Mouse (Mus musculus) midbrain, embryonic 11.5 days (tissue): ENCODE data around the gene Nedd9. TPM values are rescaled to one million over a fixed set of nuclear protein-coding genes. Genes with fewer than 3 reads are reported as not detected.

Experiments used
- ATAC-seq: fragments of 200-750 bp; cut with Nextera tagmentation; 2 replicates; pipeline ENCODE4 v1.8.0; 2017; ENCODE audit warnings: moderate TSS enrichment, moderate library complexity; ENCODE audit not compliant: low FRiP score
- DNase-seq: peaks from one replicate; pipeline ENCODE4 v3.0.0; 2015; ENCODE audit warnings: low spot score; ENCODE audit errors: missing footprints
- H3K27ac ChIP-seq: fragments of 300-500 bp; sonication (generic); 2 replicates; pipeline ENCODE4 v1.5.1; 2014; ENCODE audit warnings: low read depth, low read length
- H3K27me3 ChIP-seq: fragments of 300-500 bp; sonication (generic); 2 replicates; pipeline ENCODE4 v1.6.1; 2014; ENCODE audit warnings: mild to moderate bottlenecking, low read length, moderate library complexity, mixed read lengths; ENCODE audit not compliant: control insufficient read depth, insufficient read depth
- H3K36me3 ChIP-seq: fragments of 300-500 bp; sonication (generic); 2 replicates; pipeline ENCODE4 v1.6.1; 2014; ENCODE audit warnings: mild to moderate bottlenecking, low read length, moderate library complexity, mixed read lengths; ENCODE audit not compliant: control insufficient read depth, insufficient read depth
- H3K4me1 ChIP-seq: fragments of 300-500 bp; sonication (generic); 2 replicates; pipeline ENCODE4 v1.6.1; 2014; ENCODE audit warnings: low read length; ENCODE audit not compliant: control insufficient read depth, insufficient read depth
- H3K4me2 ChIP-seq: fragments of 300-500 bp; sonication (generic); 2 replicates; pipeline ENCODE4 v1.6.1; 2014; ENCODE audit warnings: mild to moderate bottlenecking, moderate library complexity
- H3K4me3 ChIP-seq: fragments of 300-500 bp; sonication (generic); 2 replicates; pipeline ENCODE4 v1.5.1; 2014; ENCODE audit warnings: low read depth, low read length
- H3K9ac ChIP-seq: fragments of 300-500 bp; sonication (generic); 2 replicates; pipeline ENCODE4 v1.6.1; 2014; ENCODE audit warnings: low read length
- H3K9me3 ChIP-seq: fragments of 300-500 bp; sonication (generic); 2 replicates; pipeline ENCODE4 v1.6.1; 2016; ENCODE audit warnings: low read length; ENCODE audit not compliant: control insufficient read depth
- WGBS: fragments of 180-500 bp; shearing (Covaris S2); extraction: QIAGEN DNeasy Blood & Tissue Kit; methylation state at CpG from one replicate; pipeline ENCODE4 v1.1.7; 2014; 5-methylcytosine and 5-hydroxymethylcytosine counted together
- polyA plus RNA-seq: library from polyadenylated mRNA; unstranded; fragments of >200 nt; fragmentation: Nextera tagmentation; extraction: Ambion mirVana; gene quantifications from 2 replicates; pipeline ENCODE4 v1.2.1, GENCODE M21; 2014

The Nedd9 gene
- polyA plus RNA-seq, 1 experiment from 2014 or later, result 18.5 TPM

DNA sequence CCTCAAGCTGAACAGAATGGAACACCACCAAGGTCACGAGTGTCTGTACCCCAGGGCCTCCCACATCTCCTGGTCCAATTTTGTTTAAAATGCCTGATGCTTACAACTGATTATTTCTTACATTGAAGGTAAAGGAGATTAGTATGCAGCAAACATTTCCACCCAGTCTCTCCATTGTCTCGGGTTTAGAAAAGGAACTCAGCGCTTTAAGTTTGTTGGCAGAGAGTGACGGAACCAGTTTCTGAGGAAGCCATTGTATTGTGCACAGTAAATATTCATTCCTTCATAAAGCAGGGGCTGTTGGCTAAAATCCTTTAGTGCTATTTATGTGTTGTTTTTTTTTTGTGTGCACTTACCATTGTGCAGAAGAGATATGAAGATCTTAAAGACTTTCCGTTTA, 166.4 kb downstream of the Nedd9 start:
- Histone ChIP-seq H3K4me1 (peaks cover 4% of the 10 kb centered on the region), H3K4me3 (no peak overlapping the region), H3K9me3 (no peaks in the 10 kb centered on the region), H3K27me3 (no peaks in the 10 kb centered on the region), H3K9ac (no peak overlapping the region), H3K36me3 (peaks cover 6% of the 10 kb centered on the region; the same call in 1 of the 2 replicates), H3K27ac (no peak overlapping the region; the same call in 1 of the 2 replicates), H3K4me2 (no peak overlapping the region)
- no peak for ATAC-seq
- DNase-seq, result no peak
- WGBS, result 66% methylated on average over 5 of the region's 5 CpGs

DNA sequence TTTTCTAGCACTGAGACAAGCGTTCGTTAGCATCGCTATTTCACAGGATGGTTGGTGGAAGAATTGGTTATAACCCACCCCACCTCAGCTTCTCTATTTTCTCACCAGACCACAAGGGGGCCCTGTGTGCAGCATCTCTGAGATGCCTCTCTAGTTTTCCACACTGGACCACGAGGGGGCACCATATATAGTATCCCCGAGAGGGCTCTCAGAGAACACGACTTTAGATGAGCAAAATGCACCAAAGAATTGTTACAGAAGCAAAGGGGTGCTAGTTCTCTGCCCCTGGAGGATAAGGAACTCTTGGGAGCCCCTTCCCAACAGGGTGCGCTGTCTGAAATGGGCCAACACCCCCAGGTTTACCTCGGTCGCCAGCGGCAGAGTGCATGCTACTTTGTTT, 184.4 kb downstream of the Nedd9 start:
- DNase-seq (peak; percentile 91), ATAC-seq (no peak)
- 60% methylated on average over 10 of the region's 10 CpGs for WGBS
- no peak overlapping the region for H3K9ac ChIP-seq
- no peak overlapping the region for H3K4me2 ChIP-seq
- H3K4me3 ChIP-seq, result no peak overlapping the region
- peaks cover 2% of the 10 kb centered on the region; the same call in 1 of the 2 replicates for H3K4me1 ChIP-seq
- no peaks in the 10 kb centered on the region for H3K36me3 ChIP-seq
- no peak overlapping the region for H3K27ac ChIP-seq
- no peaks in the 10 kb centered on the region for H3K27me3 ChIP-seq
- H3K9me3 ChIP-seq, result no peaks in the 10 kb centered on the region

DNA sequence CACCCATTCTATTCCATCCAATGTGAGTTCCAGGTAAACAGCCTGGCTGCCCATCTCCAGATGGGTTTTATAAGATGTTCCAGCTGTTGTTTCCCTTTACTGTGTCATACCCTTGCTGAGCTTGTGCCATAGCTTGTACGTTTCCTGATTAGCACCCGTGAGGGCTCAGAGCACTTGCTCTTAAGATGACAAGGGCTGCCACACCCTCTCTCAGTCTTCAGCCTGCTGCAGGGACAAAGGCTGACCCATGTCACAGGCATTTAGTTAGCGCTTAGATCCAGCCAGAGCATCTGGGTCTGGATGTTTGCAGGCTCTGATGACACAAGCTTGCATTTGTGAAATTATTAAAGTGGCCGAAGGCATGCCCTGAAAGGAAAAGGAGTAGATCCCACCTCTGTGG, 187.1 kb downstream of the Nedd9 start:
- H3K4me1 ChIP-seq, result peaks cover 2% of the 10 kb centered on the region; the same call in 1 of the 2 replicates
- H3K4me2 ChIP-seq, result no peak overlapping the region
- H3K27me3 ChIP-seq, result no peaks in the 10 kb centered on the region
- no peaks in the 10 kb centered on the region for H3K36me3 ChIP-seq
- H3K27ac ChIP-seq, result no peak overlapping the region
- DNase-seq (no peak), ATAC-seq (no peak)
- no peaks in the 10 kb centered on the region for H3K9me3 ChIP-seq
- 67% methylated on average over 4 of the region's 4 CpGs for WGBS
- no peak overlapping the region for H3K4me3 ChIP-seq
- no peak overlapping the region for H3K9ac ChIP-seq

DNA sequence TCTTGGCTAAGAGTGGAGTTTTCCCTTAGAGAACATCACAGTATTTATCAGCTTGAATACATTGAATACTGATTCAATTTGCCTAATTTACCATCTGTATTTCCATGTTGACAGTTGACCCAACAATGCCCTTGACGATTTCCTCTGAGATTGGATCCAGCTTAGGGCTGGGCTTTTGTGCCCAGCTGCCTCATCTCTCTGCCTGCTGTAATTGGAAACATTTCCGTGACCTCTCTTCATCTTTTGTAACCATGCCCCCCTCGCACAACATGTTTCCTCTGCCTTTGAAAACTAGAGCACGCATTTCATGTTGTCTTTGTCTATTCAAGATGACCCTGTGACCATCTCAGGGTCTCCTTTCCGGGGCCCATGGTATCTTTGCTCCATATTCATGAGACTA, 188.2 kb downstream of the Nedd9 start:
- no peaks in the 10 kb centered on the region for H3K27me3 ChIP-seq
- H3K36me3 ChIP-seq, result no peaks in the 10 kb centered on the region
- H3K4me3 ChIP-seq, result no peak overlapping the region
- ATAC-seq (no peak), DNase-seq (no peak)
- no peak overlapping the region for H3K4me2 ChIP-seq
- H3K9ac ChIP-seq, result no peak overlapping the region
- H3K9me3 ChIP-seq, result no peaks in the 10 kb centered on the region
- H3K27ac ChIP-seq, result no peak overlapping the region
- peaks cover 2% of the 10 kb centered on the region; the same call in 1 of the 2 replicates for H3K4me1 ChIP-seq
- 41% methylated on average over 5 of the region's 5 CpGs for WGBS

DNA sequence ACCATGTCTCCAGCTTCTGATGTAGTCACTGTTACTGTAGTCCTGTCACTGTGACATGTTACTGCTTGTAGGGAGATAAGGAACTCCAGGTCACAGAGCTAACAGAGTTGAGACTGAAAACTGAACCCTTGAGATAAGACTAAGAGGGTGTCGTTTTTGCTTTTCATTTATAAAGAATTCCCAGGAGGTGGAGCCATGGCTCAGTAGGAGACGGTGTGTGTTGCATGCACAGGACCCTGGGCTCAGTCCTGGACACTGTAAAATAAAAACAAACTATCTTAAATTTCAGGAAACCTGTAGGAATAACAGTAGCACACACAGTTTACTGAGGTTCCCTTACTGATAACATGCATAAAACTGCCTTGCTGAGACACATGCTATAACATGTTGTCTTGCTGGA, 188.6 kb downstream of the Nedd9 start:
- ATAC-seq (no peak), DNase-seq (no peak)
- H3K4me3 ChIP-seq, result no peak overlapping the region
- whole genome bisulfite sequencing, result 66% methylated on average over 2 of the region's 2 CpGs
- no peak overlapping the region for H3K4me2 ChIP-seq
- H3K4me1 ChIP-seq, result peaks cover 2% of the 10 kb centered on the region; the same call in 1 of the 2 replicates
- no peak overlapping the region for H3K27ac ChIP-seq
- H3K9ac ChIP-seq, result no peak overlapping the region
- H3K36me3 ChIP-seq, result no peaks in the 10 kb centered on the region
- H3K27me3 ChIP-seq, result no peaks in the 10 kb centered on the region
- no peaks in the 10 kb centered on the region for H3K9me3 ChIP-seq

DNA sequence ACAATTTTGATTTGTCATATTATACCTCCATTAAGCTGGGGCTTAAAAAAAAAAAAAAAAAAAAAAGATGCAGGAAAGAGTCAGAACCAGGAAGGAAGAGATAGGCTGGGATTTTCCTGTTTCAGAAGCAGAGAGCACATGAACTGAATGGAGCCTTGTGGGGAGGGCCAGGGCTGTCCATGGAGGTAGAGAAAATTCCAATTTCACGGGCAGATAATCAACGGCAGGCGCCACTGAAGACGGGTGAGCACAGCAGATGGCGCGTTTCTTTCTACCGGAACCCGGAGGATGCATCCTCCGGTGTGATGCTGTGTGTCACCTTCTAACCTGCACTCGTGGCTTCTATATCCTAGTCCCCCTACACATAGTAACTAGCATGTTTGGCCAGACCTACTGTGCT, 190.8 kb downstream of the Nedd9 start:
- H3K27ac ChIP-seq, result no peak overlapping the region
- no peak overlapping the region for H3K4me3 ChIP-seq
- no peak overlapping the region for H3K9ac ChIP-seq
- no peaks in the 10 kb centered on the region; the same call in 1 of the 2 replicates for H3K9me3 ChIP-seq
- no peak for DNase-seq
- H3K36me3 ChIP-seq, result no peaks in the 10 kb centered on the region
- H3K27me3 ChIP-seq, result no peaks in the 10 kb centered on the region
- H3K4me1 ChIP-seq, result peaks cover 2% of the 10 kb centered on the region; the same call in 1 of the 2 replicates
- no peak overlapping the region for H3K4me2 ChIP-seq
- WGBS, result 76% methylated on average over 10 of the region's 10 CpGs
- ATAC-seq, result no peak

DNA sequence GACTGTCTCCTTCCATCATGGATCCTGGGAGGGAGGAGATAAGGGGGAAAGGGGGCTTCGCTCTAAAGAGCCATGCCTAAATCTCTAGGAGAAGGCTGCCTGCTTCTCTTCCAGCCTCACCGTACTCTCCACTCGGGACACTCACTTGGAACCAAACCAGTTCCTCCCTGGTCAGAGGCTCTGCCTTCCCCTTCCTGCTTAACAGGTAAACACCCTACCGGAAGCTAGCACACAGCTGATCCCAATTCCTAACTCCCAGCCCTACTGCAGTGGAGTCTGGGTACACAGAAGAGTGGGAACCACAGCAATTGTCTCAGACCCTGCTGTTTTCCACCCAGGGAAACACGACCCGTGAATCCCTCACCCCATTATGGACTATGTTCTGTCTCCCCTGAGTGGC, 191.3 kb downstream of the Nedd9 start:
- no peak overlapping the region for H3K27ac ChIP-seq
- ATAC-seq, result no peak
- DNase-seq, result no peak
- H3K4me2 ChIP-seq, result no peak overlapping the region
- H3K4me3 ChIP-seq, result no peak overlapping the region
- no peaks in the 10 kb centered on the region; the same call in 1 of the 2 replicates for H3K9me3 ChIP-seq
- WGBS, result 83% methylated on average over 6 of the region's 6 CpGs
- H3K9ac ChIP-seq, result no peak overlapping the region
- no peaks in the 10 kb centered on the region for H3K27me3 ChIP-seq
- no peaks in the 10 kb centered on the region for H3K36me3 ChIP-seq
- H3K4me1 ChIP-seq, result peaks cover 2% of the 10 kb centered on the region; the same call in 1 of the 2 replicates

DNA sequence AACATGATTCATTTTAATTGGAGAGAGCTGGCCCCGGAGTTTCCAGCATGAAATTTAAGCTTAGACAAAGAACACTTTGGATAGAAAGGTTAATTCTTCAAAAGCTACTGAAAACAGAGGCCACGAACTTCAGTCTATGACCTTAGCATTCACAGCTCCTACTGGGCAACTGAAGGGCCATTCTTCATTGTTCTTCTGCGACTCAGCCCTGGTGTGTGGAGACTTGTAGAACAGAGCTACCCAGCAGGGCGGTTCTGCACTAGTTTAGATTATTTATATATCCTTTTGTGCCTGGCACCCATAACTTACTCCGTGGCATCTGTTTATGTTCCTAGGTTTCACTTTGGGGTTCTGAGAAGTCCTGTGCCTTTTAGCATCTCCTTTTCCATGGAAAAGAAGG, 193.6 kb downstream of the Nedd9 start:
- Histone ChIP-seq H3K9me3 (no peaks in the 10 kb centered on the region; the same call in 1 of the 2 replicates), H3K4me1 (peaks cover under 1% of the 10 kb centered on the region; the same call in 1 of the 2 replicates), H3K27ac (no peak overlapping the region), H3K36me3 (no peaks in the 10 kb centered on the region), H3K9ac (no peak overlapping the region), H3K27me3 (no peaks in the 10 kb centered on the region), H3K4me2 (no peak overlapping the region), H3K4me3 (no peak overlapping the region)
- ATAC-seq (no peak), DNase-seq (no peak)
- 50% methylated on average over 5 of the region's 5 CpGs for WGBS

DNA sequence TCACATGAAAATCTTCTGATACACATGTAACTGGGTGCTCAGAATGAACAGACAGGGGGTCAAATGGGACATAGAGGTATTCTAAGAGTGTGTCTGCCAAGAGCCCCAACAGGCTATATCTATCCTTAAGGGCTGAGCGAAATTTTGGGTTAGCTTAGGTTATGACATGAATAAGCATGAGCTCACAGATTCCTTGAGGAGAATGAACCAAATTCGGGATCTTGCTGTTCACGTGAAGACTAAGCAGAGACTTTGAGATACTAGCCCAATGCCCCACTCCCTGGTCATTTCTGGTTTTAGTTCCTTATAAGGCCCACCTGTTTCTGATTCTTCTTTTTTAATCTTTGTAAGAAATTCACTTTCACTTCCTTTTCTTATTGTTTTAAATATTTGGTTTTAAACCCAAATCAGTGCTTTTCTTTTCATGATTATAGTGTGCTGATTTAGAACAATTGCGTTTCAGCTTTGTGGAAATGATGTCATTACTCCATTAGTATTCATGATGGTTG, 195.6 kb downstream of the Nedd9 start:
- H3K4me1 ChIP-seq, result no peaks in the 10 kb centered on the region
- ATAC-seq (no peak), DNase-seq (no peak)
- no peak overlapping the region for H3K4me3 ChIP-seq
- no peak overlapping the region for H3K27ac ChIP-seq
- H3K36me3 ChIP-seq, result no peaks in the 10 kb centered on the region
- H3K9ac ChIP-seq, result no peak overlapping the region
- WGBS, result 83% methylated on average over 4 of the region's 4 CpGs
- H3K4me2 ChIP-seq, result no peak overlapping the region
- no peaks in the 10 kb centered on the region for H3K27me3 ChIP-seq
- H3K9me3 ChIP-seq, result no peaks in the 10 kb centered on the region; the same call in 1 of the 2 replicates
